Mouse (Mus musculus) ES-E14 (cell line): Measurements from ENCODE around the gene Ralgps1. TPM values are rescaled to one million over a fixed set of nuclear protein-coding genes. Genes with fewer than 3 reads are reported as not detected.

Source experiments
- DNase-seq: peaks from one replicate; pipeline ENCODE4 v3.0.0-alpha.2; 2013; ENCODE audit warnings: low read depth, low spot score
- H3K27ac ChIP-seq: 2 replicates; pipeline ENCODE4 v1.5.1; 2012; ENCODE audit warnings: low read depth, mild to moderate bottlenecking, low read length, moderate library complexity, mixed read lengths; ENCODE audit not compliant: poor library complexity, insufficient read depth, severe bottlenecking
- H3K36me3 ChIP-seq: 2 replicates; pipeline ENCODE4 v1.6.1; 2012; ENCODE audit warnings: mild to moderate bottlenecking, low read length, moderate library complexity, mixed read lengths; ENCODE audit not compliant: control insufficient read depth, poor library complexity, insufficient read depth, severe bottlenecking
- H3K4me1 ChIP-seq, 2 experiments: fragments of 150-350 bp in 1 of 2; sonication (generic) in 1 of 2; 2 replicates each; pipeline ENCODE4 v1.6.1; 2012; ENCODE audit warnings: low read length in 2 of 2, mild to moderate bottlenecking in 1 of 2, mixed read lengths in 1 of 2; ENCODE audit not compliant: control insufficient read depth in 2 of 2, insufficient read depth in 2 of 2, poor library complexity in 1 of 2
- H3K4me3 ChIP-seq, 2 experiments: fragments of 150-350 bp in 1 of 2; sonication (generic) in 1 of 2; 2 replicates each; pipeline ENCODE4 v1.5.1; 2012; ENCODE audit warnings: low read length in 2 of 2, low read depth in 1 of 2, mild to moderate bottlenecking in 1 of 2, mixed read lengths in 1 of 2; ENCODE audit not compliant: insufficient read depth in 1 of 2, poor library complexity in 1 of 2, severe bottlenecking in 1 of 2
- H3K9ac ChIP-seq: 2 replicates; pipeline ENCODE4 v1.6.1; 2012; ENCODE audit warnings: low read depth, mild to moderate bottlenecking, low read length, mixed read lengths; ENCODE audit not compliant: poor library complexity, insufficient read depth, severe bottlenecking
- H3K9me3 ChIP-seq: fragments of 150-350 bp; sonication (generic); 2 replicates; pipeline ENCODE4 v1.6.1; 2012; ENCODE audit warnings: low read depth, mild to moderate bottlenecking, low read length; ENCODE audit not compliant: control insufficient read depth, insufficient read depth
- CHD2 ChIP-seq: IDR thresholded peaks from 2 replicates; pipeline ENCODE4 v1.6.1; 2014; ENCODE audit warnings: mild to moderate bottlenecking, low read depth, low read length, inconsistent platforms
- HCFC1 ChIP-seq: IDR thresholded peaks from 2 replicates; pipeline ENCODE4 v1.6.1; 2012; ENCODE audit warnings: low read length, inconsistent platforms, borderline replicate concordance; ENCODE audit not compliant: insufficient read depth
- MAFK ChIP-seq: IDR thresholded peaks from 2 replicates; pipeline ENCODE4 v1.6.1; 2014; ENCODE audit warnings: mild to moderate bottlenecking, low read depth, low read length, inconsistent platforms; ENCODE audit not compliant: insufficient read depth
- ZC3H11A ChIP-seq: IDR thresholded peaks from 2 replicates; pipeline ENCODE4 v1.6.1; 2012; ENCODE audit warnings: low read depth, mild to moderate bottlenecking, inconsistent platforms, low read length, borderline replicate concordance
- ZNF384 ChIP-seq: IDR thresholded peaks from 2 replicates; pipeline ENCODE4 v1.6.1; 2012; ENCODE audit warnings: low read depth, low read length, inconsistent platforms
- in situ Hi-C, 2 experiments: fragments of 600-800 bp; cut with MboI; formaldehyde crosslinking; loops; one replicate each; pipeline ENCODE4 v1.15.1; 2025; ENCODE audit warnings: low sequenced_read_pairs in 2 of 2, inconsistent platforms in 1 of 2; ENCODE audit not compliant: unreplicated experiment in 2 of 2
- total RNA-seq: library from RNA; depleted of rRNA; stranded (reverse); fragments of 300-350 nt; gene quantifications from 2 replicates; pipeline ENCODE4 v1.2.3, GENCODE M21; 2012

Ralgps1 gene
- total RNA-seq, 1 experiment = 5.4 TPM

DNA sequence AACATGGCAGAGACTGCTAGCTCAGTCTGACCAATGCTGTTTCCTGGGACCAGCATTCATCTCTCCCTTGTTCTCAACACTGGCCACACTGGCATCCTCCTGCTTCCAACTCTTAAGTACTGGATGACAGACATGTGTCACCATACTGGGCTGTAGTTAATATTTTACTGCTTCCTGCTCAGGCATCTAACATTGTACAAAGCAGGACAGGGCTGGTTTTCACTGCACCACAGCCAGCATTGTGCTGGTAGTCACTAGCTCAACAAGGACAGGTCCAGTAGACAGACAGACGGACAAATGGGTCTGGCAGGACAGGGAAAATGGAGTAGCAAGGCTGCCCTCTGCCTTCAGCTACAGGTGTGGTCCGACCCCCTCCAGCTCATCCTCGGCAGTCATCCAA, 10.7 kb downstream of the Ralgps1 start:
- Histone ChIP-seq H3K27ac (no peak overlapping the region), H3K36me3 (no peaks in the 10 kb centered on the region), H3K9me3 (no peaks in the 10 kb centered on the region), H3K4me1 (0 out of 4 replicates have a peak, but pooled peaks cover 0 to 1% of the 10 kb centered on the region in 2 experiments), H3K9ac (no peak overlapping the region), H3K4me3 (no peak overlapping the region)
- in situ Hi-C loops = no loop called here
- no peak for DNase-seq
- TF ChIP-seq CHD2 = no peak
- TF ChIP-seq ZC3H11A = no peak
- TF ChIP-seq ZNF384 = no peak
- TF ChIP-seq MAFK = no peak
- TF ChIP-seq HCFC1 = no peak

DNA sequence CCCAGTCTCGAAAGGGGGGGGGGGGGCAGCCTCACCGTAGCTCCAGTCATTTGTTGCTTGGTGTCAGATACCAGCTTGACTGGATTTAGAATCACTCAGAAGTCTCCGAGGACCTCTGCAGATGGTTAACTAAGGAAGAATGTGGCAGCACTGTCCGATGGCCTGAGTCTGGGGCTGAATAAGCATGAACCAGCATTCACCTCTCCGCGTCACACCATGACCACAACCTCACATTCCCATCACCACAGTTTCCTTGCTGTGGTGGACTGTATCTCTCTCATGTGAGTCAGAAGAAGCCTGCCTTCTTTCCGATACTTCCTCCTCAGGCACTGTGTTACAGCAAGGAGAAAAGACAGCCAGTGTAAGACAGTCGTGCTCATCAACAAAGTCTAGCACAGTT, 12.1 kb downstream of the Ralgps1 start:
- Histone ChIP-seq H3K9ac (no peak overlapping the region), H3K4me3 (no peak overlapping the region), H3K27ac (no peak overlapping the region), H3K4me1 (0 out of 4 replicates have a peak, but pooled peaks cover 0 to 1% of the 10 kb centered on the region in 2 experiments), H3K36me3 (no peaks in the 10 kb centered on the region), H3K9me3 (no peaks in the 10 kb centered on the region)
- no peak for DNase-seq
- in situ Hi-C loops = loop anchor here in 1 of 2 experiments (10.0 kb wide), 1 partner anchor 204 kb away; no protein-coding TSS in a partner anchor
- no peak for TF ChIP-seq MAFK
- no peak for TF ChIP-seq CHD2
- TF ChIP-seq HCFC1 = no peak
- TF ChIP-seq ZNF384 = no peak
- no peak for TF ChIP-seq ZC3H11A

DNA sequence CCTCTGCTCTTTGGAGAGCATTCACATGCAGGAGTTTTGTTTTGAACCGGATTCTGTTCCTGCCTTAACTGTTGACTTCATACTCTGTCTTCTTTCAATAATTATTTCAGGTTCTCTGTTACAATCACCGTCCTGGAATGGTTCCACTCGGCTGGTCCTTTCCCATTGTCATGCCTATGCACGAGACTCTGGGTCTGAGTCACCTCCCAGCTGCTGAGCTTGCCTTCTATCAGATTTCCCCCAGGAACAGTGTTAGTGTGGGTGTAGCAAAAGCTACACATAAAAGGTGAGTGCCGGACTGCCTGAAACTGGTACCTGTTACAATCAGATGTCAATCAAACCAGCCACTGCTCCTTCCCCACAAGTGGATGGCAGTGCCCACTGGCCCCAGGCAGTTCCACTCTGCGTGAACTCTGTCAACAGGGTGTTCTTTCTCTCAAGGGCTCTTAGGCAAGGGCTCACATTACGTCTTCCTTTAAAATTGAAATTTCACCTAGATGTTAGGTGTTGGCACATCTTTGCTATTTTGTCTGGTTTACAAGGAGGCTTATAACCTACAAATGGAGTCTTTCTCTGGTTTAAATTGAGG, 13.9 kb downstream of the Ralgps1 start:
- no peak overlapping the region for H3K4me3 ChIP-seq
- no peak overlapping the region for H3K9ac ChIP-seq
- DNase-seq = no peak
- H3K9me3 ChIP-seq = no peaks in the 10 kb centered on the region
- no peaks in the 10 kb centered on the region for H3K36me3 ChIP-seq
- in situ Hi-C loops = loop anchor here in 1 of 2 experiments (10.0 kb wide), 1 partner anchor 203 kb away; no protein-coding TSS in a partner anchor
- TF ChIP-seq ZC3H11A (no peak), CHD2 (no peak), HCFC1 (no peak), MAFK (no peak), ZNF384 (no peak)
- H3K4me1 ChIP-seq = 0 out of 4 replicates have a peak, but pooled peaks cover 0 to 1% of the 10 kb centered on the region in 2 experiments
- H3K27ac ChIP-seq = no peak overlapping the region

- H3K9me3 ChIP-seq = no peaks in the 10 kb centered on the region
- H3K4me1 ChIP-seq = 0 out of 4 replicates have a peak, but pooled peaks cover 0 to 1% of the 10 kb centered on the region in 2 experiments
- H3K4me3 ChIP-seq = no peak overlapping the region
- no peaks in the 10 kb centered on the region for H3K36me3 ChIP-seq
- H3K27ac ChIP-seq = no peak overlapping the region
- DNase-seq = no peak
- in situ Hi-C loops = loop anchor here in 1 of 2 experiments (10.0 kb wide), 1 partner anchor 201 kb away; no protein-coding TSS in a partner anchor
- no peak for TF ChIP-seq MAFK
- no peak for TF ChIP-seq ZNF384
- TF ChIP-seq ZC3H11A = no peak
- no peak for TF ChIP-seq HCFC1
- TF ChIP-seq CHD2 = no peak
- no peak overlapping the region for H3K9ac ChIP-seq
These were observed 15.7 kb downstream of the Ralgps1 start for GRCm38 (mm10) chr2:33355558-33355957.
